Mouse (Mus musculus) cerebellum, adult 11 months (tissue): ENCODE results near the gene Dus1l.
"Not testable (repeated sequence)": the region's sequence is repeated elsewhere in the genome, so short reads cannot be mapped to it uniquely, and the experiment has no call there.

Source experiments
- DNase-seq: peaks from one replicate; pipeline ENCODE4 v3.0.0; 2022

The Dus1l gene

GRCm38 (mm10) chr11:120775774-120776469, 20.3 kb downstream of the Dus1l start:
- peak; percentile 94 for DNase-seq

GRCm38 (mm10) chr11:120773463-120774190, 22.6 kb downstream of the Dus1l start:
- no peak for DNase-seq

- DNase-seq, result no peak
These were observed 23.5 kb downstream of the Dus1l start for GRCm38 (mm10) chr11:120772749-120773148.

- no peak for DNase-seq
These were observed 28.0 kb downstream of the Dus1l start for GRCm38 (mm10) chr11:120768206-120768605.

GRCm38 (mm10) chr11:120767023-120767422, 29.2 kb downstream of the Dus1l start:
- not testable (repeated sequence) for DNase-seq

- DNase-seq, result not testable (repeated sequence)
These were observed 32.8 kb downstream of the Dus1l start for GRCm38 (mm10) chr11:120763121-120763999.

GRCm38 (mm10) chr11:120762672-120763041, 33.5 kb downstream of the Dus1l start, which contains the start of gene Hmga1b:
Gene Hmga1b (plus strand): TSS chr11:120762794.
- DNase-seq, result not testable (repeated sequence)

GRCm38 (mm10) chr11:120761811-120762671, 34.2 kb downstream of the Dus1l start:
- no peak for DNase-seq

GRCm38 (mm10) chr11:120760236-120760635, 36.0 kb downstream of the Dus1l start:
- DNase-seq, result no peak

- DNase-seq, result no peak
These were observed 44.6 kb downstream of the Dus1l start for GRCm38 (mm10) chr11:120751606-120752005.

- DNase-seq, result no peak
These were observed 46.8 kb downstream of the Dus1l start for GRCm38 (mm10) chr11:120749430-120749829.

- DNase-seq, result no peak
These were observed 48.2 kb downstream of the Dus1l start for GRCm38 (mm10) chr11:120747974-120748373.

GRCm38 (mm10) chr11:120744121-120744701, 52.0 kb downstream of the Dus1l start:
- DNase-seq, result no peak

GRCm38 (mm10) chr11:120740981-120741380, 55.2 kb downstream of the Dus1l start:
- DNase-seq, result no peak
